Mouse (Mus musculus) urinary bladder, postnatal 0 days (tissue): ENCODE data around the gene Apoa5. TPM values are rescaled to one million over a fixed set of nuclear protein-coding genes. Genes with fewer than 3 reads are reported as not detected.

Source experiments
- polyA plus RNA-seq: library from polyadenylated mRNA; unstranded; fragments of >200 nt; fragmentation: Nextera tagmentation; extraction: Ambion mirVana; gene quantifications from 2 replicates; pipeline ENCODE4 v1.2.1, GENCODE M21; 2015

The Apoa5 gene
- 0.79 TPM in 1 of 2 replicates, not detected in the other for polyA plus RNA-seq

DNA sequence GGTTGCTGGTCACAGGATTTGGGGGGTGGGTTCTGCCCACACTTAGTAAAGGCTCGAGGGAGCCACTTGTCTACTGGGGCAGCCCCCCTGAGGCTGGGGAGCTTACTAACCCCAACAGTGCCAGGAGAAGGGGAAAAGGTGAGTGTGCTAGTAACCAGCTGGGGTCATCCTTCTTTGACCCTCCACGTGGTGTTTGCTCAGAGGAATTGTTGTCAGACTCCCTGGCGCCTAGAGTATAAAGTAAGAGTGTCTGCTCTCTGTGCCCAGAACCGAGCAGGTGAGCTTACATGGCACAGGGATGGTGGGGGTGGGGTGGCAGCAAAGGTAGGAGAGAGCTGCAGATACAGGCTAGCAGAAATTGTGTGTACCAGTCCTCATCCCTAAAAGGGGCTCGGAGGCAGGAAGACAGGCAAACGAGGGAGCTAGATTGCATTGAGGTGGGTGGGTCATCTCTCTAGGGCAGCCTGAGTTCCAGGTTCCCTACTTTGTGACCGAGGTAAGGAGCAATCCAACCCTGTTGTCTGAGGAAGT, at the start of gene Apoa5:
Gene Apoa5 (plus strand): TSS at position 291 of the 531 bp plus-strand sequence.

DNA sequence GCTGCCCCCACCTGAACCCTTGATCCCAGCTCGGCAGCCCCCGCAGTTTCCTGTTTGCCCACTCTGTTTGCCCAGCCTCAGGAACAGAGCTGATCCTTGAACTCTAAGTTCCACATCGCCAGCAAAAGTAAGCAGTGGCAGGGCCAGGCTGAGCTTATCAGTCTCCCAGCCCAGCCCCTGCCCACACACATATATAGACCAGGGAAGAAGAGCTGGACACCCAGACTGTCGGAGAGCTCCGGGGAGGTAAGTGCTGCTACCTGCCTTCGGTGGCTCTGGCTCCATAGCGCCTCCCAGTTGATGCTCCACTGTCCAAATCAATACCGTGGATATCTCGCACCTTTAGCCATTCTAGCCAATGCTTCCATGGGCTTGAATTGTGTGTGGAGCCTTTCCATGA, 39.9 kb upstream of the Apoa5 start, which contains the start of gene Apoa1:
Gene Apoa1 (plus strand): TSS at position 90 of the 400 bp plus-strand sequence.

DNA sequence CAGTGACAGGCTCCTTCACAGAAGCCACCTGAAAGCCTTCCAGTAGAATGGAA, 33.0 kb upstream of the Apoa5 start, which contains the start of gene Apoc3:
Gene Apoc3 (minus strand): TSS at position 41 of the 53 bp plus-strand sequence.

DNA sequence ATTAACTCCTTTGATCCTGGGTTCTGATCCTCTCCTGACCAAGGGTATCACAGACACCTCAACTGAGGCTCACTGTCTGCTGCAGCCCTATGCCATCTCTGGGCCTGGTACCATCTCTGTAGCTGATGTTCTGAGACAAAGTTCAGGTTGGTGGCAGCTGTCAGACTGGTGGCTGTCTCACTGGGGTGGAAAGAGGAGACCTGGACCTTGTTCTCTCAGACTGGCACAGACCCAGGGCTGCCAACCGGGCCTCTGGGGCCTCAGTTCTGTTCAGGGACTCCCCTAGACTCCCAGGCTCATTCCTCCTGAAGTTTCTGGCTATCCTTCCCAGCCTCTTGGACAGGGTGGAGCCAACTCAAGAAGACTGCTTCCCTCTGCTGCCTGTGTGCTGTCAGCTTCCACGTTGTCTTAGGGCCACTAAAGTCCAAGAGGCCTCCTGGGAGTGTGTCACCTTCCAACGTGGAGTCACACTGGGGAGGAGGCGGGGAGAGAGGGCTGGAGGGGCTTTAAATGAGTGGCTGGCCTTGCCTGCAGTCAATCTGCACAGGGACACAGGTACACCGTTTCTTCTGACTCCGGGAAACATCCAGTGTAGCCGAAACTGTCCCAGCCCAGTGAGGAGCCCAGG, 27.8 kb upstream of the Apoa5 start, which contains the start of gene Apoa4:
Gene Apoa4 (plus strand): TSS at position 171 of the 628 bp plus-strand sequence.

DNA sequence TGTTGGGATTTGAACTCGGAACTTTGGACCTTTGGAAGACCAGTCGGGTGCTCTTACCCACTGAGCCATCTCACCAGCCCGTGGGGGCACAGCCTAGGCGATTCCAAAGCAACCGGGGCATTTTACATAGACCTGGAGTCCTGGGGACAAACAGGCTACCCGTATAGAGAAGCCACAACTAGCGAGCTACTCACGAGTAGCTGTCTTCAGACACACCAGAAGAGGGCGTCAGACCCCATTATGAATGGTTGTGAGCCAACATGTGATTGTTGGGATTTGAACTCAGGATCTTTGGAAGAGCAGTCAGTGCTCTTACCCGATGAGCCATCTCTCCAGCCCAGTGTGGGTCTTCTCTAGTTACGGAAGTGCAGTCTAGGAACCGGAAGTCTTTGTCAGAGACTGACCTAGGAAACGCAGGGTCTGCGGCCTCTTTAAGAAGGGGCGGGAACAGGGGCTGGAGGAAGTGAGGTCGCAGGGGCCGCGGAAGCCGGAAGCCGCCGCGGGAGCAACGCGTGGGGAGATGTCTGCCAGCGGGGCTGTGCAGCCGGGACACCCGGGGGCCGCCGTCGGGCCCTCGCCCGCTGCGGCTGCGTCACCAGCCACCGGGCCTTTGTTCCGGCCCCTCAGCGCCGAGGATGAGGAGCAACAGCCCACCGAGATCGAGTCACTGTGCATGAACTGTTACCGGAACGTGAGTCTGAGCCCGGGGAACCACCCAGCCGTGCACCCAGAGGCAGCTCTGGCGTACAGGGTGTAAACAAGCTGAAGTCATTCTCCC, 4.4 kb downstream of the Apoa5 start, which contains the start of gene Zpr1:
Gene Zpr1 (plus strand): TSS at position 388 of the 778 bp plus-strand sequence.

DNA sequence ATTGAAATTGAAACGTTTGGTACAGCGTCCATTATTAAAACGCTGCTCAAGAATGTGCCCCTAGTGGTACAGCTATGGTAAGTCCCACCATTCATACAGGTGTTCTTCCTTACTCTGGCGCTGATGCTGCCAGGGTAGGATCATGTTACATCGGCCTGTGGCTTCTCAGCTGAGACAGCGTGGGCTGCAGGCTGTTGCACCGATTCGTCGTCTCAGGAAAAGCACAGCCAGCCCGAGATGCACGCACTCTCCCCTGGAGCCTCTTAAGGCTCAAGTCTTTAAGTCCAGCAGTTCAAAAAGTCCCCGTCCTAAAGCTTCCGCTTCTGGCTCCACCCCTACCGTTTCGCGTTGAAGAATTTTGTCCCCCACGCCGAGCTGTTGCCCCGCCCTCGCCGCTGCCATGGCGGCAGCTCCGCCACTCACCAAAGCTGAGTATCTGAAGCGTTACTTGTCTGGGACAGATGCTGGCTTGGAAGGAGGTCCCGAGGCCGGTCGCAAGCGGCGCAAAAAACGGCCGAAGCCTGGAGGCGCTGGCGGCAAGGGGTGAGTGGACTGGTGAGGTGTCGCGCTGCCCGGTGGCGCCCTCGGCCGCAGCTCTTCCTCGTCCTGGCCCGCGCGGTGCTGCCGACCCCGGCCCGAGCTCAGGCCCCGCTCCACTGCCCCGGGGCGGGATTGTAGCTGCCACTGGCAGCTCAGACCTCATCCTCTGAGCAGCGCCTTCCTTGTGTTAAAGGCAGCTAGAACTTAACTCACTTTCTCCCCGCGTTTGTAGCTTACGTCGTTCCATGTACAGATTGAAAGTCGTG, 14.4 kb downstream of the Apoa5 start, which contains the start of gene Bud13:
Gene Bud13 (plus strand): TSS at position 378 of the 806 bp plus-strand sequence.

DNA sequence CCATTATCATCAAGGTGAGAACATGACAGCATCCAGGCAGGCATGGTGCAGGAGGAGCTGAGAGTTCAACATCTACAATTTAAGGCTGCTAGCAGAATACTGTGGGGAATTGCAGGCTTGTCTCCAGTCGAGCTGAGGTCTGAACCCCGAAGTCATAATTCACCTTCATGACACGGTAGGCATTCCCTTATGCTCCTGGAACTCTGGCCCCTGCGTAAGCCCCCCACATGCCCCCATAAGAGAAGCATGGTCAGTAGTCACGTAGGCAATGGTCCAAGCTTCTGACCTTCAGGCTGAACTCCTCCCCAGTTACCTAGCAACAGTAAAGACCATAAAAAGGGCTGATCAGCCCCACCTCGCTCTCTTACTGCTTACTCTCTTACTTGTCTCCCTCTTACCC, 51.5 kb downstream of the Apoa5 start, which contains the start of gene 4931429L15Rik:
Gene 4931429L15Rik (minus strand): TSS at position 101 of the 400 bp plus-strand sequence.

Other genes starting within 250 kb of the Apoa5 start
- gene Apoa1, start 40.1 kb upstream of the Apoa5 start, polyA plus RNA-seq, result 5.6 and 23.8 TPM in 2 replicates
- 0.36 TPM in 1 of 2 replicates, not detected in the other for gene Apoc3, start 33.0 kb upstream of the Apoa5 start, polyA plus RNA-seq
- gene Apoa4, start 27.9 kb upstream of the Apoa5 start, polyA plus RNA-seq, result 0.08 and 0.24 TPM in 2 replicates
- gene Zpr1, start 4.4 kb downstream of the Apoa5 start, polyA plus RNA-seq, result 31.5 and 34.4 TPM in 2 replicates
- 7.7 and 8.6 TPM in 2 replicates for gene Bud13, start 14.4 kb downstream of the Apoa5 start, polyA plus RNA-seq
- gene 4931429L15Rik, start 51.4 kb downstream of the Apoa5 start, polyA plus RNA-seq, result not detected in 2 replicates